Mouse (Mus musculus) inflammation-experienced regulatory T-cells (primary cell): ENCODE results near the gene Faap100. TPM values are rescaled to one million over a fixed set of nuclear protein-coding genes. Genes with fewer than 3 reads are reported as not detected.

Source experiments
- polyA plus RNA-seq, 2 experiments: library from polyadenylated mRNA; unstranded; fragments of 100-300 nt; shearing (Covaris generic); gene quantifications; one replicate each; pipeline ENCODE4 v1.2.1; 2017

Gene Faap100
- polyA plus RNA-seq = 10 to 100 TPM; 24.5 to 41.1 TPM

DNA sequence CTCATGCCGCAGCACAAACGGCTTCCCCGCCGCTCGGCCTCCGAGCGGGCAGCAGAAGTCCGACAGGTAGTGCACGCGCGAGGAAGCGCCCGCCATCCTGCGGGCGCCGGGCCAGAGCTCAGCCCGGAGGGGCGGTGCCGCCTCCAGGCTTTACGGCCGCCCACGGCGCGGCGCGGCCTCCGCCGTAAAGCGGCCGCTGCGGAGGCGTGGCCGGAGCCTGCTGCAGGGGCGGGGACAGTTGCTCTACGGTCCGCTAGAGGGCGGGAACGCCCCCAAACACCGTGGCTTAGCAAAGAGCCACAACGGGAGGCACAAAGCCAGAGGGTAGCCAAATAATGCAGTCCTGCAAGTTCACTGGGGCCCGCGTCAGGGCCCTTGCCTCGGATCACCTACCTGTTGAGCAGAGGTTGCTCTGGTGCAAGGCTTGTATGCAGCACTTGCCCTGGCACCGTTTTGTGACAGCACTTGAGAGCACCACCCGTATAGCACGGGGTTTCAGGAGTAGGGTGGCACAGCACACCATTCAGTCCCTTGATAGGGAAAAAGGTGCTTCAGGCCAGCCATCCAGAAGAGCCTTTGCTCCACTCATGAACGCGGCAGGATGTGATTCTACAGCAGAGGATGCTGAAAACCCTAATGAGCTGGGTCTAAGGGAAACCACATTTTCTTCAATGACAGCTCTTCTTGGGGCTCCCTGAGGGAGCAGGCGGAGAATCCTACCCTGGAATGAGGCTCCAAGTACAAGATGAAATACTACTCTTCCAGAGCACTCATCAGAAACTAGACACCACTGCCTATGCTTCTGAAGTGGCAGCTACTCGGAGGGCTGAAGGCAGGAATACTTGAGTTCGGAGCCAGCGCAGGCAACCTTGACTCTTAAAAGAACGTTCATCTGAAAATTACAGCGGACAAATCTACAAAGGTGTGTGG is at the start of gene Faap100:
Faap100 (minus strand) TSS at position 154 of the 930 bp plus-strand sequence.

GRCm38 (mm10) chr11:120361295-120361694 is 17.3 kb downstream of the Faap100 start, which contains the start of gene Fscn2:
TSS of gene Fscn2 (plus strand) at chr11:120361534.

DNA sequence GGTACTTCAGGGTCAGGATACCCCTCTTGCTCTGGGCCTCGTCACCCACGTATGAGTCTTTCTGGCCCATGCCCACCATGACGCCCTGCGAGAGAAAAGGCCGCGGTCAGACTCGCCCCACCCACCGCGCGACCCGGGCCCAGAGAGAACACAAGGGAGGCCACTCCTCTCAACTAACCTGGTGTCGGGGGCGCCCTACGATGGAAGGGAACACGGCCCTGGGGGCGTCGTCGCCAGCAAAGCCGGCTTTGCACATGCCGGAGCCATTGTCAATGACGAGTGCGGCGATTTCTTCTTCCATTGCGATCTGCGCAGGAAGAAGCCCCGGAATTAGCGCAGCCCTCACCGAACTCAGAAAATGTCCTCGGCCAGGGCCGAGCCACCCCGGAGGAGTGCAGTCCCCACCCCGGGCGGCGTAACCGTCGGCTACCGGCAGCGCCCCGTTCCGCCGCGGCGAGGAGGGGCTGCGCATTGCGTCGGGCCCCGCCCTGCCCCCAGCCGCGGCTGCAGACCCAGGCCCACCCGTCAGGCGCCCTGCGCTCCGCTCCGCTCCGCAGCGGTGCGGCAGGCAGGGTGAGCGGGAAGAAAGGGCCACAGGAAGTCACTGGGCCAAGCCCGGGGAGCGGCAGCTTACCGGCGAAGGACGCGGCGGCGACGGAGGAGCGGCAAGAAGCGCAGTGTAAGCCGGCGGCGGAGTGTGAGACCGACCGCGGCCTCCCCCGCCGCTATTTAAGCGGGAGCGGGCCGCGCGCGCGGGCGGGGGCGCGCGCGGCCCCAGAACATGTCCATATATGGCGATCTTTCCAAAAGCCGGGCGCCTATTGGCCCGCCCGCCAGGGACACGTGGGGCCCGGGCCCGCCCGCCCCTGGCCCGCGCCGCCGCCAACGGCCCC is 30.5 kb downstream of the Faap100 start, which contains the start of gene Actg1:
Actg1 (minus strand) TSS at position 752 of the 893 bp plus-strand sequence.

Other genes with a start within 250 kb of the Faap100 start
- 100 to 1,000 TPM; 108 to 109 TPM for gene Slc38a10, start 227.4 kb downstream of the Faap100 start, polyA plus RNA-seq
- gene Bahcc1, start 145.8 kb downstream of the Faap100 start, polyA plus RNA-seq = 1 to 10 TPM in 1 of 2 experiments, under 1 TPM in 1; 0.11 to 2.1 TPM
- 1,000 to 10,000 TPM; 2,279 to 2,302 TPM for gene Actg1, start 30.2 kb downstream of the Faap100 start, polyA plus RNA-seq
- under 1 TPM; 0.16 to 0.19 TPM for gene Fscn2, start 17.2 kb downstream of the Faap100 start, polyA plus RNA-seq
- gene Nploc4, start 58.9 kb upstream of the Faap100 start, polyA plus RNA-seq = 10 to 100 TPM; 43.2 to 49.9 TPM
- not detected for gene Tspan10, start 63.9 kb upstream of the Faap100 start, polyA plus RNA-seq
- gene Pde6g, start 74.7 kb upstream of the Faap100 start, polyA plus RNA-seq = 1 to 10 TPM; 1.5 to 2.0 TPM
- gene Oxld1, start 79.3 kb upstream of the Faap100 start, polyA plus RNA-seq = 10 to 100 TPM; 12.6 to 15.7 TPM
- gene Ccdc137, start 79.4 kb upstream of the Faap100 start, polyA plus RNA-seq = 10 to 100 TPM; 51.2 to 66.8 TPM
- gene Arl16, start 88.8 kb upstream of the Faap100 start, polyA plus RNA-seq = 10 to 100 TPM; 27.3 to 42.6 TPM
- 10 to 100 TPM; 65.5 to 81.0 TPM for gene Mrpl12, start 105.8 kb upstream of the Faap100 start, polyA plus RNA-seq
- gene Slc25a10, start 113.1 kb upstream of the Faap100 start, polyA plus RNA-seq = 10 to 100 TPM in 1 of 2 experiments, 1 to 10 TPM in 1; 9.8 to 22.0 TPM
- gene Gcgr, start 151.9 kb upstream of the Faap100 start, polyA plus RNA-seq = not detected
- gene Mcrip1, start 171.0 kb upstream of the Faap100 start, polyA plus RNA-seq = 100 to 1,000 TPM; 111 to 150 TPM
- 1 to 10 TPM in 1 of 2 experiments, under 1 TPM in 1; 0.63 to 1.8 TPM for gene Ppp1r27, start 172.4 kb upstream of the Faap100 start, polyA plus RNA-seq
- gene P4hb, start 194.5 kb upstream of the Faap100 start, polyA plus RNA-seq = 100 to 1,000 TPM; 247 to 254 TPM
- gene Arhgdia, start 202.9 kb upstream of the Faap100 start, polyA plus RNA-seq = 100 to 1,000 TPM; 707 to 884 TPM
- gene Alyref, start 219.6 kb upstream of the Faap100 start, polyA plus RNA-seq = 100 to 1,000 TPM; 253 to 299 TPM
- 100 to 1,000 TPM; 116 to 144 TPM for gene Anapc11, start 219.7 kb upstream of the Faap100 start, polyA plus RNA-seq
- 1 to 10 TPM in 1 of 2 experiments, not detected in 1; 1.0 TPM for gene Npb, start 229.7 kb upstream of the Faap100 start, polyA plus RNA-seq
- gene Pcyt2, start 239.2 kb upstream of the Faap100 start, polyA plus RNA-seq = 100 to 1,000 TPM; 142 to 194 TPM
- gene Sirt7, start 246.5 kb upstream of the Faap100 start, polyA plus RNA-seq = 100 to 1,000 TPM; 275 to 320 TPM